Mouse (Mus musculus) forebrain, embryonic 13.5 days (tissue): ENCODE data around the gene Lrfn4. TPM values are rescaled to one million over a fixed set of nuclear protein-coding genes. Genes with fewer than 3 reads are reported as not detected.

Experiments used
- ATAC-seq: fragments of 200-750 bp; cut with Nextera tagmentation; 2 replicates; pipeline ENCODE4 v1.8.0; 2017
- H3K27ac ChIP-seq: fragments of 300-500 bp; sonication (generic); 2 replicates; pipeline ENCODE4 v1.5.1; 2015; ENCODE audit warnings: inconsistent platforms, mild to moderate bottlenecking, moderate library complexity
- H3K27me3 ChIP-seq: fragments of 300-500 bp; sonication (generic); 2 replicates; pipeline ENCODE4 v1.6.1; 2015; ENCODE audit warnings: mild to moderate bottlenecking, inconsistent platforms
- H3K36me3 ChIP-seq: fragments of 300-500 bp; sonication (generic); 2 replicates; pipeline ENCODE4 v1.6.1; 2015; ENCODE audit warnings: mild to moderate bottlenecking, inconsistent platforms; ENCODE audit not compliant: poor library complexity, severe bottlenecking
- H3K4me1 ChIP-seq: fragments of 300-500 bp; sonication (generic); 2 replicates; pipeline ENCODE4 v1.6.1; 2015; ENCODE audit warnings: inconsistent platforms
- H3K4me2 ChIP-seq: fragments of 300-500 bp; sonication (generic); 2 replicates; pipeline ENCODE4 v1.6.1; 2015; ENCODE audit warnings: inconsistent platforms, mild to moderate bottlenecking, moderate library complexity
- H3K4me3 ChIP-seq: fragments of 300-500 bp; sonication (generic); 2 replicates; pipeline ENCODE4 v1.5.1; 2015; ENCODE audit warnings: mild to moderate bottlenecking, inconsistent platforms
- H3K9ac ChIP-seq: fragments of 300-500 bp; sonication (generic); 2 replicates; pipeline ENCODE4 v1.6.1; 2015; ENCODE audit warnings: mild to moderate bottlenecking, inconsistent platforms
- H3K9me3 ChIP-seq: fragments of 300-500 bp; sonication (generic); replicated peaks from 2 replicates; pipeline ENCODE4 v1.6.1; 2016; ENCODE audit warnings: inconsistent platforms
- WGBS: fragments of 180-500 bp; shearing (Covaris S2); methylation state at CpG from one replicate; pipeline ENCODE4 v1.1.7; 2015; 5-methylcytosine and 5-hydroxymethylcytosine counted together
- polyA plus RNA-seq: library from polyadenylated mRNA; unstranded; fragments of >200 nt; fragmentation: Nextera tagmentation; extraction: Ambion mirVana; gene quantifications from 2 replicates; pipeline ENCODE4 v1.2.1, GENCODE M21; 2015

Lrfn4 gene
- polyA plus RNA-seq, 1 experiment from 2014 or later = 7.5 TPM

GRCm38 (mm10) chr19:4578799-4579198 is 36.7 kb downstream of the Lrfn4 start:
- H3K9ac ChIP-seq = no peak overlapping the region
- ATAC-seq = no peak
- 84% methylated on average over 2 of the region's 2 CpGs for WGBS
- H3K27me3 ChIP-seq = no peaks in the 10 kb centered on the region
- no peaks in the 10 kb centered on the region for H3K36me3 ChIP-seq
- H3K9me3 ChIP-seq = no peaks in the 10 kb centered on the region
- no peak overlapping the region for H3K4me3 ChIP-seq
- H3K4me1 ChIP-seq = no peaks in the 10 kb centered on the region
- no peak overlapping the region for H3K27ac ChIP-seq
- H3K4me2 ChIP-seq = no peak overlapping the region

- H3K9ac ChIP-seq = no peak overlapping the region
- no peaks in the 10 kb centered on the region for H3K9me3 ChIP-seq
- 96% methylated on average over 1 of the region's 1 CpGs for whole genome bisulfite sequencing
- no peak overlapping the region for H3K27ac ChIP-seq
- peaks cover 20% of the 10 kb centered on the region for H3K4me1 ChIP-seq
- H3K27me3 ChIP-seq = no peaks in the 10 kb centered on the region
- H3K4me2 ChIP-seq = no peak overlapping the region
- H3K4me3 ChIP-seq = no peak overlapping the region
- H3K36me3 ChIP-seq = no peaks in the 10 kb centered on the region
- no peak for ATAC-seq
Observed at GRCm38 (mm10) chr19:4573241-4573640, 42.2 kb downstream of the Lrfn4 start.

DNA sequence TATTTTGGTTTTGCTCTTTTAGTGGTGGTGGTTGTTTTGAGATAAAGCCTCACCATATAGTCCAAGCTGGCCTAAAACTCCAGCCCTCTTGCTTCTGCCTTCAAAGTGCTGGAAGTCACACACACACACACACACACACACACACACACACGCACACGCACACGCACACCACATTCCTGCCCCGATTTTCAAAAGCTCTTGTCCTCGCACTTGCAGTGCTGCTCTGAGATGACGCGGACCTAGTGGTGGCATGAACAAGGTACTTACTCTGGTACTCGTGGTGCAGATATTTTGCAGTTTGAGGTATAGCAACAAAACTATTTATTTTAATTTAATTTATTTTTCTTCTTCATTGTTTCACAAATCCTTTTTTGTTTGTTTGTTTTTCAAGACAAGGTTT is 43.0 kb downstream of the Lrfn4 start:
- no peak overlapping the region for H3K9ac ChIP-seq
- no peak for ATAC-seq
- no peak overlapping the region for H3K4me2 ChIP-seq
- no peak overlapping the region for H3K4me3 ChIP-seq
- WGBS = 72% methylated on average over 8 of the region's 8 CpGs
- no peaks in the 10 kb centered on the region for H3K27me3 ChIP-seq
- peaks cover 20% of the 10 kb centered on the region for H3K4me1 ChIP-seq
- H3K27ac ChIP-seq = no peak overlapping the region
- no peaks in the 10 kb centered on the region for H3K36me3 ChIP-seq
- H3K9me3 ChIP-seq = no peaks in the 10 kb centered on the region

DNA sequence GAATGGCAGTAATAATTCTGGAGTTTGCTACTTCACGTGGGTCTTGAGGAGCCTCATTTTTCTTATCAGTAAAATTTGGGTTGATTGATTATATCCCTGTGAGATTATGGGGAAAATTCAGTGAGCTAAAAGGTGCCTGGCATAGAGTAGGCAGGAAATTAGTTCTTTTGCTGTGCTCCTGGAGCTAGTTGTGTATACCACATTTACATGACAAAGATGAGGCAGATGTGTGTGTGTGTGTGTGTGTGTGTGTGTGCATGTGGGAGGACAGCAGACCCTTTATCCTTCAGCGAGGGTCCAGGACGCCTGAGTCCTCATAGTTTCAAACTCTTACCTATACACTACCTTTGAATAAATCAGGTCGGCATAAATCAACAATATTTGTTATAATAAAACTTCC is 43.4 kb downstream of the Lrfn4 start:
- Histone ChIP-seq H3K4me2 (no peak overlapping the region), H3K4me3 (no peak overlapping the region), H3K4me1 (peaks cover 20% of the 10 kb centered on the region), H3K27me3 (no peaks in the 10 kb centered on the region), H3K9ac (no peak overlapping the region), H3K9me3 (no peaks in the 10 kb centered on the region), H3K36me3 (no peaks in the 10 kb centered on the region), H3K27ac (no peak overlapping the region)
- WGBS = 38% methylated on average over 4 of the region's 4 CpGs
- no peak; the same call in 1 of the 2 replicates for ATAC-seq

DNA sequence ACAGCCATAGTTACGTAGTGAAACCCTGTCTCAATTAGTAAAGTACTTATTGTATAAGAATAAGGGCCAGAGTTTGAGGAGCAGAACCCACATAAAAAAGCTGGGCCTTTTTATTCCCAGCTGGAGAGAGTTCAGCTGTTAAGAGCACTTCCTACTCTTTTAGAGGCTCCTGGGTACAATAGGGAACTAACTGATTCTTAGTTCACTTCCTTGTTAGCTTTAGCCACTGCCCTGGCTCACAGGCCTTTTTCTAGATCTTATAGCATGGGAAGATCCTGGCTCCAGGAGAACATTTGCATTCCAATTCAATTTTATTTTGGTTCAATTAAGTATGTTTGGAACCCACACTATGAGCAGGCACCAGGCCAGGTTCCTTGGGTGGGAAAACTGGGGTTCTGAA is 43.8 kb downstream of the Lrfn4 start:
- Histone ChIP-seq H3K27ac (0 out of 2 replicates have a peak overlapping the region, but pooled peaks have one; percentile 40), H3K4me3 (no peak overlapping the region), H3K27me3 (no peaks in the 10 kb centered on the region), H3K9me3 (no peaks in the 10 kb centered on the region), H3K9ac (no peak overlapping the region), H3K4me2 (no peak overlapping the region), H3K36me3 (no peaks in the 10 kb centered on the region), H3K4me1 (peaks cover 20% of the 10 kb centered on the region)
- no peak for ATAC-seq
- WGBS = 37% methylated on average over 1 of the region's 1 CpGs

DNA sequence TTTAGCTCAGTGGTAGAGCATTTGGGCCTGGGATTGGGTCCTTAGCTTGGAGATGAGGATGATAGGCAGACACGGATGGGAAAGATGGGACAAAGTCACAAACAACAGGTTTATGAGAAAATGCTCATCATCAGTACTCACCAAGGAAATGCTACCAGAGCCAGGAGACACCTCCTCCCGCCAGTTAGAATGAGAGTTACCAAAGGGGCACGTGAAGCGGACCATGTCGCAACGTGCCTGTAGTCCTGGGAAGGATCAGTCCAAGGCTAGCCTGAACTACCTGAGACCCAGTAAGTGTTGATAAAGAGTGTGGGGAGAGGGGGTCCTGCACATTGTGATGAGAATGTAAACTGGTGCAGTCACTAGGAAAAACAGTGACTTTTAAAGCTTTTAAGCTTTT is 44.7 kb downstream of the Lrfn4 start:
- Histone ChIP-seq H3K27me3 (no peaks in the 10 kb centered on the region), H3K27ac (no peak overlapping the region), H3K9me3 (no peaks in the 10 kb centered on the region), H3K4me2 (no peak overlapping the region), H3K9ac (no peak overlapping the region), H3K36me3 (no peaks in the 10 kb centered on the region), H3K4me1 (peaks cover 20% of the 10 kb centered on the region), H3K4me3 (no peak overlapping the region)
- WGBS = 91% methylated on average over 6 of the region's 6 CpGs
- no peak for ATAC-seq

DNA sequence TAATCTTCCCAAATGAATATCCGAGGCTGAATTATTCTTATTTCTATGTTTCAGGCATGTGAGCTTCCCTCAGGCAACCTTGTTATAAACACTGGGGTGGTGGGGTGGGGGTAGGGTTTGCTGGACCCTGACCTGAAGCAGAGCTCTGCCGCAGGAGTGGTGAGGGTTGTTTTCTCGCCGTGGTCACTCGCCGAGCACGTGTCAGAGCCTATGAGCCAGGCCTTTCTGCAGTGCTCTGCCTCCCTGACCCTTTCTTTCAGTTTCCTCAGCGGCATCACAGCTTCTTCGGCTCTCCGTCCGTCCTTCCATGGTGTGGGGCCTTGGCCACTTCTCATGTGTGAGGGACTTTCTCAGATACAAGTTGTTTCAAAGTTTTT is 45.2 kb downstream of the Lrfn4 start:
- peaks cover 20% of the 10 kb centered on the region for H3K4me1 ChIP-seq
- no peaks in the 10 kb centered on the region for H3K9me3 ChIP-seq
- no peak overlapping the region for H3K9ac ChIP-seq
- H3K27ac ChIP-seq = no peak overlapping the region
- H3K4me2 ChIP-seq = no peak overlapping the region
- no peak overlapping the region for H3K4me3 ChIP-seq
- H3K36me3 ChIP-seq = no peaks in the 10 kb centered on the region
- H3K27me3 ChIP-seq = no peaks in the 10 kb centered on the region
- WGBS = 85% methylated on average over 11 of the region's 11 CpGs
- ATAC-seq = no peak

DNA sequence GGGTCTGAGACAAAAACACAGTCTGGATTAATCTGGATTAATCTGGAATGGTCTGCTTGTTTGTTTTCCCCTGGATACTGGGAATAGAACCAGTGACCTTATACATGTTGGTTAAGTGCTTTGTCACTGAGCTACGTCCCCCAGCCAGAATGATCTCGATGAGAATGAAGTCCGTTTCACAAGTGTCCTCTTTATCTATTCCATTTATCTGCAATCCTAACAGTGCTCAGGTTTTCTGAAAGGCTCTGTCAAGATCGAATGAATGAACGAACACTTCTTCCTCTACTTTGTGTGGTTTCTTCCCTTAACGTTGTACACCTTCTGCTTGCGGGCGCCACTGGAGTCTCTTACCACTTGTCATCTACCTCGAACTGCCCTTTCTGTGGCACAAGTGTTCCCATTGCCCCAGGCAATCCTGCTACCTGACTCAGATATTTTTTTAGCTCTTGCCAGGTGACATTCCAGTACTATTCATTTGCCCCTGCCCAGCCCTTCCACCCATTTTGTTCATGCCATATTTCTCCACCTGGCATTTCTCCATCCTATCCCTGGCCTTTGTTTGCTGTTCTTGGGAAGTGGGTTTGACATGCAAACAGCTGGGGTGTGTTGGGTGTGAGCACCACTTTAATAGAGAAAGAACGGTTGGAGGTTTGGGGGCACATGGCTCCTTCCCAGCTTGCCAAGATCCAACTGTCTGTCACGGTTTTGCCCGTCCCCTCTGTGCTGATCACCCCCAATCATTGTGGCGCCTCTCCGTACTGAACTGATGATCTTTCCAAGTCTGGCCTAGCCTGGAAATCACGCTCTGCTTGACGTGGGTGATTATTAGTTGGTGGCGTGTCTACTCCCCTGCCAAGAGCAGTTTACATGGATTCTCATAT is 45.9 kb downstream of the Lrfn4 start:
- Histone ChIP-seq H3K4me3 (no peak overlapping the region), H3K4me1 (peaks cover 20% of the 10 kb centered on the region), H3K27me3 (no peaks in the 10 kb centered on the region), H3K4me2 (no peak overlapping the region), H3K27ac (no peak overlapping the region), H3K9ac (no peak overlapping the region), H3K36me3 (no peaks in the 10 kb centered on the region), H3K9me3 (no peaks in the 10 kb centered on the region)
- no peak for ATAC-seq
- WGBS = 83% methylated on average over 17 of the region's 17 CpGs

- H3K4me3 ChIP-seq = no peak overlapping the region
- H3K9me3 ChIP-seq = no peaks in the 10 kb centered on the region
- H3K4me1 ChIP-seq = peaks cover 20% of the 10 kb centered on the region
- H3K27me3 ChIP-seq = no peaks in the 10 kb centered on the region
- ATAC-seq = no peak
- H3K36me3 ChIP-seq = no peaks in the 10 kb centered on the region
- H3K9ac ChIP-seq = no peak overlapping the region
- WGBS = 66% methylated on average over 4 of the region's 4 CpGs
- no peak overlapping the region for H3K4me2 ChIP-seq
- H3K27ac ChIP-seq = no peak overlapping the region
Observed at GRCm38 (mm10) chr19:4568832-4569231, 46.6 kb downstream of the Lrfn4 start.

DNA sequence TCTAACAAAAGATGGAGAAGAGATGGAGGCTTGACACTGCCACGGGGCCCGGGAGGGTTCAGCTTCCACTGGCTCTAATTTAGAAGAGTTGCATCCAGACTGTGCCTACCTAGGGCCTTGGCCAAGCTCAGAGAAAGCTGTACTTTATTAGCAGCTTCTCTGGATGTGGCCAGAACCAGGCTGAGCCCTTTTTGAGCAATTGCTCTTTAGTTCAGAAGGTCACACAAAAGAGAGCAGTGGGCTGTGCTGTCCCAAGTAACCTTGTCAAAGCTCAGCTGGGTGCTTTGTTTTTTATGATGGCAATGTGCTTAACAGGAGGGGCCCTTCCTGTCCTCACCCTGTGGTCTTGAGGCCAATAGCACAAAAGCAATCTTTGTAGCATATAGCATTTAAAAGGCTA is 47.8 kb downstream of the Lrfn4 start:
- Histone ChIP-seq H3K4me1 (peaks cover 20% of the 10 kb centered on the region), H3K9me3 (no peaks in the 10 kb centered on the region), H3K4me3 (no peak overlapping the region), H3K9ac (no peak overlapping the region), H3K36me3 (no peaks in the 10 kb centered on the region), H3K27me3 (no peaks in the 10 kb centered on the region), H3K4me2 (no peak overlapping the region), H3K27ac (no peak overlapping the region)
- ATAC-seq = no peak
- WGBS = 80% methylated on average over 2 of the region's 2 CpGs

- ATAC-seq = no peak
- 81% methylated on average over 2 of the region's 2 CpGs for WGBS
- H3K4me2 ChIP-seq = no peak overlapping the region
Observed at GRCm38 (mm10) chr19:4566880-4567279, 48.6 kb downstream of the Lrfn4 start.

GRCm38 (mm10) chr19:4565678-4566077 is 49.8 kb downstream of the Lrfn4 start:
- Histone ChIP-seq H3K27ac (no peak overlapping the region), H3K36me3 (no peaks in the 10 kb centered on the region), H3K27me3 (no peaks in the 10 kb centered on the region), H3K4me1 (peaks cover 4% of the 10 kb centered on the region), H3K4me3 (no peak overlapping the region), H3K9ac (no peak overlapping the region), H3K4me2 (no peak overlapping the region), H3K9me3 (no peaks in the 10 kb centered on the region)
- 91% methylated on average over 5 of the region's 5 CpGs for WGBS
- ATAC-seq = no peak

More at GRCm38 (mm10) chr19:4566880-4567279, 48.6 kb downstream of the Lrfn4 start:
- Histone ChIP-seq H3K27me3 (no peaks in the 10 kb centered on the region), H3K27ac (no peak overlapping the region), H3K36me3 (no peaks in the 10 kb centered on the region), H3K4me3 (no peak overlapping the region), H3K9me3 (no peaks in the 10 kb centered on the region), H3K9ac (no peak overlapping the region), H3K4me1 (peaks cover 14% of the 10 kb centered on the region)
